Mouse (Mus musculus) stomach, embryonic 14.5 days (tissue): ENCODE measurements around the gene Ascc3. TPM values are rescaled to one million over a fixed set of nuclear protein-coding genes. Genes with fewer than 3 reads are reported as not detected.

Experiments used
- ATAC-seq: fragments of 200-750 bp; cut with Nextera tagmentation; 2 replicates; pipeline ENCODE4 v1.8.0; 2017; ENCODE audit warnings: low read depth, moderate TSS enrichment; ENCODE audit not compliant: insufficient number of reproducible peaks, insufficient read depth, low FRiP score
- H3K27ac ChIP-seq: fragments of 300-500 bp; sonication (generic); 2 replicates; pipeline ENCODE4 v1.5.1; 2014; ENCODE audit warnings: mild to moderate bottlenecking, low read length, moderate library complexity, mixed read lengths
- H3K27me3 ChIP-seq: fragments of 300-500 bp; sonication (generic); 2 replicates; pipeline ENCODE4 v1.6.1; 2014; ENCODE audit warnings: low read length, control low read depth, mixed read lengths; ENCODE audit not compliant: control insufficient read depth, insufficient read depth
- H3K36me3 ChIP-seq: fragments of 300-500 bp; sonication (generic); 2 replicates; pipeline ENCODE4 v1.6.1; 2014; ENCODE audit warnings: mild to moderate bottlenecking, control low read depth, low read length, moderate library complexity, mixed read lengths; ENCODE audit not compliant: control insufficient read depth, insufficient read depth
- H3K4me1 ChIP-seq: fragments of 300-500 bp; sonication (generic); 2 replicates; pipeline ENCODE4 v1.6.1; 2014; ENCODE audit warnings: low read length, control low read depth, mixed read lengths; ENCODE audit not compliant: control insufficient read depth, insufficient read depth
- H3K4me2 ChIP-seq: fragments of 300-500 bp; sonication (generic); replicated peaks from 2 replicates; pipeline ENCODE4 v1.6.1; 2014; ENCODE audit warnings: low read depth, low read length, control low read depth
- H3K4me3 ChIP-seq: fragments of 300-500 bp; sonication (generic); 2 replicates; pipeline ENCODE4 v1.5.1; 2014; ENCODE audit warnings: low read depth, low read length, control low read depth
- H3K9ac ChIP-seq: fragments of 300-500 bp; sonication (generic); replicated peaks from 2 replicates; pipeline ENCODE4 v1.6.1; 2014; ENCODE audit warnings: low read depth, mild to moderate bottlenecking, control low read depth, low read length, moderate library complexity, mixed read lengths
- H3K9me3 ChIP-seq: fragments of 300-500 bp; sonication (generic); 2 replicates; pipeline ENCODE4 v1.6.1; 2016; ENCODE audit warnings: low read depth, low read length, control low read depth; ENCODE audit not compliant: control insufficient read depth
- WGBS: fragments of 180-500 bp; shearing (Covaris S2); extraction: QIAGEN DNeasy Blood & Tissue Kit; methylation state at CpG from one replicate; pipeline ENCODE4 v1.1.7; 2014; 5-methylcytosine and 5-hydroxymethylcytosine counted together
- polyA plus RNA-seq: library from polyadenylated mRNA; unstranded; fragments of >200 nt; fragmentation: Nextera tagmentation; extraction: Ambion mirVana; gene quantifications from 2 replicates; pipeline ENCODE4 v1.2.1, GENCODE M21; 2014

Ascc3 gene
- polyA plus RNA-seq, 1 experiment from 2014 or later, result 39.1 TPM

- Histone ChIP-seq H3K27ac (no peak overlapping the region), H3K9ac (no peak overlapping the region), H3K27me3 (no peaks in the 10 kb centered on the region), H3K4me1 (no peaks in the 10 kb centered on the region), H3K4me3 (no peak overlapping the region), H3K4me2 (no peak overlapping the region), H3K36me3 (no peaks in the 10 kb centered on the region; the same call in 1 of the 2 replicates), H3K9me3 (no peaks in the 10 kb centered on the region)
- 18% methylated on average over 6 of the region's 6 CpGs for WGBS
- peak; percentile 14; the same call in 1 of the 2 replicates for ATAC-seq
These were observed 111.7 kb downstream of the Ascc3 start for GRCm38 (mm10) chr10:50704202-50704601.

- Histone ChIP-seq H3K4me1 (no peaks in the 10 kb centered on the region), H3K9me3 (no peaks in the 10 kb centered on the region), H3K9ac (no peak overlapping the region), H3K27ac (no peak overlapping the region), H3K27me3 (no peaks in the 10 kb centered on the region), H3K36me3 (no peaks in the 10 kb centered on the region; the same call in 1 of the 2 replicates), H3K4me3 (no peak overlapping the region), H3K4me2 (no peak overlapping the region)
- ATAC-seq, result no peak
- 85% methylated on average over 3 of the region's 3 CpGs for WGBS
These were observed 112.4 kb downstream of the Ascc3 start for GRCm38 (mm10) chr10:50704898-50705297.

- no peak for ATAC-seq
- H3K9ac ChIP-seq, result no peak overlapping the region
- WGBS, result 86% methylated on average over 3 of the region's 3 CpGs
These were observed 118.8 kb downstream of the Ascc3 start for GRCm38 (mm10) chr10:50711286-50711685.

GRCm38 (mm10) chr10:50711765-50712164 lies 119.3 kb downstream of the Ascc3 start:
- Histone ChIP-seq H3K27me3 (no peaks in the 10 kb centered on the region), H3K4me3 (no peak overlapping the region), H3K27ac (no peak overlapping the region), H3K9me3 (no peaks in the 10 kb centered on the region), H3K4me1 (no peaks in the 10 kb centered on the region), H3K9ac (no peak overlapping the region), H3K4me2 (no peak overlapping the region), H3K36me3 (no peaks in the 10 kb centered on the region)
- no peak for ATAC-seq
- 92% methylated on average over 1 of the region's 1 CpGs for WGBS

More at GRCm38 (mm10) chr10:50711286-50711685, 118.8 kb downstream of the Ascc3 start:
- Histone ChIP-seq H3K36me3 (no peaks in the 10 kb centered on the region), H3K4me1 (no peaks in the 10 kb centered on the region), H3K27me3 (no peaks in the 10 kb centered on the region), H3K4me3 (no peak overlapping the region), H3K9me3 (no peaks in the 10 kb centered on the region), H3K27ac (no peak overlapping the region), H3K4me2 (no peak overlapping the region)

GRCm38 (mm10) chr10:50733459-50733858 lies 141.0 kb downstream of the Ascc3 start:
- ATAC-seq, result no peak
- no peaks in the 10 kb centered on the region for H3K4me1 ChIP-seq
- no peak overlapping the region for H3K9ac ChIP-seq
- H3K4me2 ChIP-seq, result no peak overlapping the region
- no peaks in the 10 kb centered on the region for H3K9me3 ChIP-seq
- H3K27ac ChIP-seq, result no peak overlapping the region
- peaks cover 3% of the 10 kb centered on the region; the same call in 1 of the 2 replicates for H3K36me3 ChIP-seq
- H3K27me3 ChIP-seq, result no peaks in the 10 kb centered on the region
- no peak overlapping the region for H3K4me3 ChIP-seq

GRCm38 (mm10) chr10:50762069-50762468 lies 169.6 kb downstream of the Ascc3 start:
- H3K4me3 ChIP-seq, result no peak overlapping the region
- no peaks in the 10 kb centered on the region for H3K36me3 ChIP-seq
- no peaks in the 10 kb centered on the region for H3K27me3 ChIP-seq
- H3K4me1 ChIP-seq, result no peaks in the 10 kb centered on the region
- H3K9me3 ChIP-seq, result no peaks in the 10 kb centered on the region
- no peak overlapping the region for H3K4me2 ChIP-seq
- ATAC-seq, result no peak
- WGBS, result 83% methylated on average over 2 of the region's 2 CpGs
- H3K27ac ChIP-seq, result no peak overlapping the region
- no peak overlapping the region for H3K9ac ChIP-seq

GRCm38 (mm10) chr10:50762984-50763383 lies 170.5 kb downstream of the Ascc3 start:
- no peak overlapping the region for H3K27ac ChIP-seq
- H3K4me2 ChIP-seq, result no peak overlapping the region
- no peaks in the 10 kb centered on the region for H3K9me3 ChIP-seq
- H3K27me3 ChIP-seq, result no peaks in the 10 kb centered on the region
- 82% methylated on average over 2 of the region's 2 CpGs for WGBS
- no peak overlapping the region for H3K4me3 ChIP-seq
- no peak for ATAC-seq
- H3K4me1 ChIP-seq, result no peaks in the 10 kb centered on the region
- no peak overlapping the region for H3K9ac ChIP-seq
- no peaks in the 10 kb centered on the region for H3K36me3 ChIP-seq

- no peak overlapping the region for H3K27ac ChIP-seq
- no peak overlapping the region for H3K9ac ChIP-seq
- no peak overlapping the region for H3K4me3 ChIP-seq
- no peaks in the 10 kb centered on the region for H3K4me1 ChIP-seq
- H3K27me3 ChIP-seq, result no peaks in the 10 kb centered on the region
- WGBS, result 64% methylated on average over 7 of the region's 7 CpGs
- ATAC-seq, result no peak
- no peaks in the 10 kb centered on the region for H3K9me3 ChIP-seq
- no peaks in the 10 kb centered on the region for H3K36me3 ChIP-seq
- H3K4me2 ChIP-seq, result no peak overlapping the region
These were observed 171.2 kb downstream of the Ascc3 start for GRCm38 (mm10) chr10:50763457-50764310.
